1 mouse cellular context compared by ENCODE assay signal in the genomic region with DNA sequence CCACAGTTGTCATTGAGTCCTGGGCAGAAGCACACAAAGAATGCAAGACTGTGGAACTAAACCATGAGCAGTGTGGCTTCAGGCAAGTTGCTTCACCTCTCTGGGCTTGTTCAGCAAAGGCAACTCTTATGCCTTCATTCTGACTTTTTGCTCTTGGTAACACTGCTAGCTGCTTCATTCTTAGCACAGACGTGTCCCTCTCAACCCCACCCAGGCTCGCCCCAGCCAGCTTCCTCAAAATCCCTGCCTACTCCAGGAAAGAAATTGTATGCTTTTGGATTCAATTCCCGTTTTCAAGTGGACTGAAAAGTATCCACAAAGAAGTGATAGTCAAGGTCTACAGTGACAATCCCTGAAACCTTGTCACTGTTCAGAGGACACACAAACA.
TF ChIP-seq lines count a peak whose summit lies in the region.

No protein-coding gene starts in this region.

TF ChIP-seq in MEL, 35 proteins besides CTCF, POLR2A, EP300 and RAD21:
- TF ChIP-seq MAFK (IDR thresholded peaks at IDR 0.05; ENCODE audit: borderline replicate concordance, low read depth, low read length) (no peak), POLR2AphosphoS2 (IDR thresholded peaks at IDR 0.05; ENCODE audit: low read length) (no peak), TCF12 (IDR thresholded peaks at IDR 0.05; ENCODE audit: low read depth, low read length) (no peak), CHD1 (IDR thresholded peaks at IDR 0.05; ENCODE audit: low read depth, low read length) (no peak), GATA1 (IDR thresholded peaks at IDR 0.05; ENCODE audit: low read depth, low read length) (no peak), SIN3A (IDR thresholded peaks at IDR 0.05; ENCODE audit: low read length) (no peak; the same call in none of the 2 replicates), MAX (IDR thresholded peaks at IDR 0.05; ENCODE audit: low read length) (no peak), MYC (IDR thresholded peaks at IDR 0.05; ENCODE audit: low read depth, low read length) (no peak), NELFE (IDR thresholded peaks at IDR 0.05; ENCODE audit: low read depth, low read length) (no peak), ZKSCAN1 (IDR thresholded peaks at IDR 0.05; ENCODE audit: low read depth, low read length) (no peak), USF1 (IDR thresholded peaks at IDR 0.05; ENCODE audit: low read depth, low read length) (no peak), HCFC1 (IDR thresholded peaks at IDR 0.05; ENCODE audit: low read depth, low read length) (no peak), RCOR1 (IDR thresholded peaks at IDR 0.05; ENCODE audit: low read depth, low read length) (no peak), ZMIZ1 (IDR thresholded peaks at IDR 0.05; ENCODE audit: low read depth, low read length) (no peak), MYB (IDR thresholded peaks at IDR 0.05; ENCODE audit: low read depth, low read length) (no peak), ZNF384 (IDR thresholded peaks at IDR 0.05; ENCODE audit: low read depth, low read length) (no peak), NRF1 (IDR thresholded peaks at IDR 0.05; ENCODE audit: insufficient read depth, low read depth, low read length, poor library complexity, severe bottlenecking) (no peak), SMC3 (IDR thresholded peaks at IDR 0.05; ENCODE audit: low read depth, low read length) (no peak), JUND (IDR thresholded peaks at IDR 0.05; ENCODE audit: low read depth, low read length) (no peak)
